ENCODE assay signal across 16 mouse cellular contexts in genomic region chr10:96925771-96926170, GRCm38 (mm10).
A peak's percentile ranks its signal among the peaks of the same experiment; 100 is the strongest.
DNase-seq lines count a peak whose midpoint lies in the region; ATAC-seq and TF ChIP-seq lines count a peak whose summit lies in the region.
"Had no signal": no experiment of that assay in that cellular context is flagged by ENCODE, and none has a peak within 500 bp of the region (broad histone marks: within the 10 kb centered on the region; RNA-seq: fewer than 3 reads in every experiment).

No protein-coding gene starts in this region.

- WGBS in heart, embryonic 11.5 days (ENCODE audit: insufficient replicate concordance): 86% methylated on average over 2 of the region's 2 CpGs
- WGBS in lung, adult 2 months: 62% methylated on average over 2 of the region's 2 CpGs
- 43% methylated on average over 2 of the region's 2 CpGs for WGBS in lung, embryonic 16.5 days
- WGBS in stomach, embryonic 15.5 days: 61% methylated on average over 2 of the region's 2 CpGs
- WGBS in kidney, embryonic 15.5 days: 76% methylated on average over 2 of the region's 2 CpGs

- H3K4me3 ChIP-seq in heart, embryonic 11.5 days (ENCODE audit: low read depth, low read length): no peak overlapping the region
- no peak overlapping the region for H3K4me3 ChIP-seq in lung, adult 2 months (replicated peaks; ENCODE audit: extremely low read depth, low read depth, low read length)
- no peak overlapping the region for H3K4me3 ChIP-seq in lung, embryonic 16.5 days (ENCODE audit: low read length)
- no peak overlapping the region for H3K4me3 ChIP-seq in stomach, embryonic 15.5 days (replicated peaks)
- no peak overlapping the region for H3K4me3 ChIP-seq in kidney, embryonic 15.5 days (replicated peaks)
- H3K4me3 ChIP-seq: forebrain, embryonic 12.5 days; gastrocnemius, adult 2 months; hindbrain, embryonic 12.5 days; limb, embryonic 15.5 days had no signal

- TF ChIP-seq POLR2A in lung, adult 2 months (IDR thresholded peaks at IDR 0.05; ENCODE audit: borderline replicate concordance, extremely low read depth, low read depth, low read length): no peak

- DNase-seq in heart, adult 11 months: peak; percentile 82
- DNase-seq in lung, adult 18-20 months: peak; percentile 18 to 72
- DNase-seq in lung, adult 2 months: no peak
- no peak for DNase-seq in left cerebral cortex, adult 9 months (ENCODE audit: low spot score in 2 of 2)
- DNase-seq: B cell, adult 2 months; cerebellum, postnatal 25 days; gastrocnemius, adult 2 months; thymus, adult 18-20 months had no signal

- no peaks in the 10 kb centered on the region for H3K27me3 ChIP-seq in heart, embryonic 11.5 days (ENCODE audit: control insufficient read depth, insufficient read depth, low read length)
- H3K27me3 ChIP-seq in lung, embryonic 16.5 days (ENCODE audit: control insufficient read depth, insufficient read depth, low read depth, low read length): no peaks in the 10 kb centered on the region
- H3K27me3 ChIP-seq in stomach, embryonic 15.5 days (replicated peaks): no peaks in the 10 kb centered on the region
- H3K27me3 ChIP-seq in kidney, embryonic 15.5 days: no peaks in the 10 kb centered on the region
- H3K27me3 ChIP-seq: forebrain, embryonic 12.5 days; hindbrain, embryonic 12.5 days; limb, embryonic 15.5 days had no signal

- no peaks in the 10 kb centered on the region for H3K4me1 ChIP-seq in heart, embryonic 11.5 days (ENCODE audit: control insufficient read depth, insufficient read depth, low read length)
- H3K4me1 ChIP-seq in lung, adult 2 months (ENCODE audit: control insufficient read depth, insufficient read depth, low read length): no peaks in the 10 kb centered on the region
- peaks cover 9% of the 10 kb centered on the region; the same call in 1 of the 2 replicates for H3K4me1 ChIP-seq in lung, embryonic 16.5 days (replicated peaks; ENCODE audit: control insufficient read depth, insufficient read depth, low read length)
- H3K4me1 ChIP-seq in stomach, embryonic 15.5 days: no peaks in the 10 kb centered on the region
- no peaks in the 10 kb centered on the region for H3K4me1 ChIP-seq in kidney, embryonic 15.5 days
- H3K4me1 ChIP-seq: forebrain, embryonic 12.5 days; hindbrain, embryonic 12.5 days; limb, embryonic 15.5 days had no signal

- H3K36me3 ChIP-seq in heart, embryonic 11.5 days (ENCODE audit: control insufficient read depth, insufficient read depth, low read length): no peaks in the 10 kb centered on the region
- H3K36me3 ChIP-seq in lung, embryonic 16.5 days (ENCODE audit: control insufficient read depth, insufficient read depth, low read length): no peaks in the 10 kb centered on the region
- H3K36me3 ChIP-seq in stomach, embryonic 15.5 days: no peaks in the 10 kb centered on the region
- no peaks in the 10 kb centered on the region for H3K36me3 ChIP-seq in kidney, embryonic 15.5 days
- H3K36me3 ChIP-seq: forebrain, embryonic 12.5 days; hindbrain, embryonic 12.5 days; limb, embryonic 15.5 days had no signal

- no peak for ATAC-seq in heart, embryonic 11.5 days (replicated peaks; ENCODE audit: insufficient number of reproducible peaks, low FRiP score, low TSS enrichment)
- ATAC-seq in lung, embryonic 16.5 days (ENCODE audit: low read depth): peak; percentile 82
- ATAC-seq in stomach, embryonic 15.5 days (ENCODE audit: insufficient read depth, low FRiP score, low read depth): no peak
- no peak for ATAC-seq in kidney, embryonic 15.5 days (replicated peaks; ENCODE audit: low FRiP score)
- ATAC-seq: intestine, postnatal 0 days had no signal

- no peak overlapping the region for H3K9ac ChIP-seq in heart, embryonic 11.5 days (ENCODE audit: low read depth, low read length)
- H3K9ac ChIP-seq in lung, embryonic 16.5 days (ENCODE audit: low read length): no peak overlapping the region
- no peak overlapping the region for H3K9ac ChIP-seq in stomach, embryonic 15.5 days
- H3K9ac ChIP-seq in kidney, embryonic 15.5 days: no peak overlapping the region
- H3K9ac ChIP-seq: forebrain, embryonic 12.5 days; hindbrain, embryonic 12.5 days; limb, embryonic 15.5 days had no signal

- H3K9me3 ChIP-seq in heart, embryonic 11.5 days (replicated peaks; ENCODE audit: control insufficient read depth, low read length): no peaks in the 10 kb centered on the region
- H3K9me3 ChIP-seq in lung, embryonic 16.5 days (ENCODE audit: control insufficient read depth, low read length): no peaks in the 10 kb centered on the region
- no peaks in the 10 kb centered on the region for H3K9me3 ChIP-seq in stomach, embryonic 15.5 days
- no peaks in the 10 kb centered on the region for H3K9me3 ChIP-seq in kidney, embryonic 15.5 days (replicated peaks)
- H3K9me3 ChIP-seq: forebrain, embryonic 12.5 days; hindbrain, embryonic 12.5 days; limb, embryonic 15.5 days had no signal

- no peak overlapping the region for H3K27ac ChIP-seq in heart, embryonic 11.5 days (ENCODE audit: low read depth, low read length)
- H3K27ac ChIP-seq in lung, embryonic 16.5 days (ENCODE audit: low read length): no peak overlapping the region
- peak overlapping the region; percentile 59; the same call in 1 of the 2 replicates for H3K27ac ChIP-seq in stomach, embryonic 15.5 days
- H3K27ac ChIP-seq in kidney, embryonic 15.5 days: no peak overlapping the region
- H3K27ac ChIP-seq: forebrain, embryonic 12.5 days; gastrocnemius, adult 2 months; hindbrain, embryonic 12.5 days; limb, embryonic 15.5 days had no signal

- TF ChIP-seq CTCF in lung, adult 2 months (IDR thresholded peaks at IDR 0.05; ENCODE audit: insufficient read depth, low read length): no peak

- no peak overlapping the region for H3K4me2 ChIP-seq in heart, embryonic 11.5 days
- no peak overlapping the region for H3K4me2 ChIP-seq in lung, embryonic 16.5 days (ENCODE audit: low read depth, low read length)
- H3K4me2 ChIP-seq in stomach, embryonic 15.5 days: no peak overlapping the region
- H3K4me2 ChIP-seq in kidney, embryonic 15.5 days: no peak overlapping the region
- H3K4me2 ChIP-seq: forebrain, embryonic 12.5 days; hindbrain, embryonic 12.5 days; limb, embryonic 15.5 days had no signal

Comparison
In these comparisons a context has a peak if more than half of its experiments do, and no peak if none do; other contexts are left out.
1. DNase-seq: peak in heart, adult 11 months (single experiment) and lung, adult 18-20 months (2 of 2); none in lung, adult 2 months (single experiment) and left cerebral cortex, adult 9 months (0 of 2).